Mouse (Mus musculus): Measurements from ENCODE around the gene Vmn1r177. TPM values are rescaled to one million over a fixed set of nuclear protein-coding genes. Genes with fewer than 3 reads are reported as not detected.
"Not testable (repeated sequence)": the region's sequence is repeated elsewhere in the genome, so short reads cannot be mapped to it uniquely, and the experiment has no call there.

Vmn1r177 gene
- not detected in 2 replicates for polyA plus RNA-seq (2014; fragmentation: Nextera tagmentation; extraction: Ambion mirVana)

DNA sequence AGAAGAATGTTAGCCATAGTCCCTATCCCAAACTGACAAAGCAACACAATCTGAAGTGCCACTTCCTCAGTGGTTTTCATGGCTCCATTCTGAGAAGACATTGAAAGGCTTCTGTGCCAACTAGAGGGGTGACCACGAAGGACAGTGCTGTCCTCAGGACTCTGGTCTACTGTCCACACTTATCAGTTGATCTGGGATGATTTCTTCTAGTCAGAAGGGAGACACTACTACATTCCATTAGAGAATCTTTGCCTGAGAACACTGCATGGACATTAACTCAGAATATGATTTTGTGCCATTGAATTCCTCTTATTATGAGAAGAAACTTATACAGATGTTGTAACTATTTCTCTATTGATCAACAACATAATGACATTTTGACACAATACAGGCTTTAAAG, at the start of gene Vmn1r177:
TSS of gene Vmn1r177 (minus strand) at position 101 of the 400 bp plus-strand sequence.
- H3K9ac ChIP-seq (ENCODE audit: low read length); H3K27ac ChIP-seq (ENCODE audit: low read depth, low read length); H3K4me2 ChIP-seq (ENCODE audit: low read depth, low read length, severe bottlenecking); DNase-seq (ENCODE audit: low spot score); ATAC-seq (replicated peaks; ENCODE audit: low FRiP score); H3K4me1 ChIP-seq (replicated peaks; ENCODE audit: control insufficient read depth, insufficient read depth, low read length); H3K9me3 ChIP-seq (ENCODE audit: control insufficient read depth, low read length); H3K27me3 ChIP-seq (ENCODE audit: control insufficient read depth, insufficient read depth, low read length); H3K36me3 ChIP-seq (ENCODE audit: control insufficient read depth, insufficient read depth, low read length); H3K4me3 ChIP-seq (ENCODE audit: low read depth, low read length): not testable (repeated sequence)
- 7% methylated on average over 1 of the region's 1 CpGs for WGBS

DNA sequence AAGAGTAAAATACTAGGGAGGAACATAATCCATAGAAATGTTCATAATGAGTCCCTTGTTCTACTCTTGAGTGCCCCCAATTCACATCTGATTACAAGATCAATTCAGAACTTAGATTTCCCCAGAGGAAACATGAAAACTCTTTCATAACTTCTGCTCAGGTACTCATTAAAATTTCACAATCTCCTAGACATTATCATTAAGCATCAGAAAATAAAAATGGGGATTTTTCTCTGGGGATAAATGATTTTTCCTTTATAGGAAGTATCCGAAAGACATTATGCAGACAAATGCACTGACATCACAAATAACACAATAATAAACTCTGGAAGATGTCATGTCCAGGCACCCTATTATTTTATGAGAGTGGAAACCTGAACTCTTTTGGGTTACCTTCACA, 25.5 kb upstream of the Vmn1r177 start, which contains the start of gene Vmn1r178:
TSS of gene Vmn1r178 (plus strand) at position 301 of the 400 bp plus-strand sequence.
- Histone ChIP-seq H3K4me3 (ENCODE audit: low read depth, low read length) (no peak within 1 kb of the TSS), H3K36me3 (ENCODE audit: control insufficient read depth, insufficient read depth, low read length) (no peaks in the 10 kb centered on the region), H3K4me2 (ENCODE audit: low read depth, low read length, severe bottlenecking) (no peak within 1 kb of the TSS), H3K27me3 (ENCODE audit: control insufficient read depth, insufficient read depth, low read length) (no peaks in the 10 kb centered on the region), H3K9me3 (ENCODE audit: control insufficient read depth, low read length) (peaks cover 5% of the 10 kb centered on the region), H3K4me1 (replicated peaks; ENCODE audit: control insufficient read depth, insufficient read depth, low read length) (no peaks in the 10 kb centered on the region), H3K27ac (ENCODE audit: low read depth, low read length) (no peak within 1 kb of the TSS), H3K9ac (ENCODE audit: low read length) (no peak within 1 kb of the TSS)
- WGBS, result 87% methylated on average over 1 of the region's 1 CpGs
- ATAC-seq (replicated peaks; ENCODE audit: low FRiP score) (no peak), DNase-seq (ENCODE audit: low spot score) (no peak)

DNA sequence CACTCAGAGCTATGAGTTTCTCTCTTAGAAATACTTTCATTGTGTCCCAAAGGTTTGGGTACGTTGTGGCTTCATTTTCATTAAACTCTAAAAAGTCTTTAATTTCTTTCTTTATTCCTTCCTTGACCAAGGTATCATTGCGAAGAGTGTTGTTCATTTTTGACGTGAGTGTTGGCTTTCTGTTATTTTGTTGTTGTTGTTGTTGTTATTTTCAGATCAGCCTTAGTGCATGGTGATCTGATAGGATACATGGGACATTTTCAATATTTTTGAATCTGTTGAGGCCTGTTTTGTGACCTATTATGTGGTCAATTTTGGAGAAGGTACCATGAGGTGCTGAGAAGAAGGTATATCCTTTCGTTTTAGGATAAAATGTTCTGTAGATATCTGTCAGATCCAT, 10.7 kb upstream of the Vmn1r177 start:
- H3K4me3 ChIP-seq (ENCODE audit: low read depth, low read length); H3K27ac ChIP-seq (ENCODE audit: low read depth, low read length); H3K4me1 ChIP-seq (replicated peaks; ENCODE audit: control insufficient read depth, insufficient read depth, low read length); H3K4me2 ChIP-seq (ENCODE audit: low read depth, low read length, severe bottlenecking); DNase-seq (ENCODE audit: low spot score); ATAC-seq (replicated peaks; ENCODE audit: low FRiP score); H3K36me3 ChIP-seq (ENCODE audit: control insufficient read depth, insufficient read depth, low read length); H3K27me3 ChIP-seq (ENCODE audit: control insufficient read depth, insufficient read depth, low read length); H3K9ac ChIP-seq (ENCODE audit: low read length); H3K9me3 ChIP-seq (ENCODE audit: control insufficient read depth, low read length): not testable (repeated sequence)
- WGBS, result 73% methylated on average over 3 of the region's 4 CpGs

DNA sequence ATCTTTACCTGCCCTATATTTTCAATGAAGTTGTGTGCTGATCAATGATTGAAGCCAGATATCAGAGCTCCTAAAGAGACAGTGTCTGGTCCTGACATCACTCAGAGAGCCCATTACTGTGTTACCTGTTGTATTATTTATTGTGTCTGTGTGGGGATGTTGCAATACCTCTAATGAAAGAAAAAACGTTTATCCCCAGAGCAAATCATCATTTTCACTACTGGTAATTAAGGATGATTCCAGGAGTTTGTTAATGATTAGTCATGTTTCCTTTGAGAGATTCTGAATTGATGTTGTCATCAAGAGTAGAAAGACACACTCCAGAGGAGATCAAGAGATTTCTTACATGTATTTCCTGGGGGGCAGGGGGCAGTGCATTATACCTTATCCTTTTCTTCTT, 29.0 kb downstream of the Vmn1r177 start, which contains the start of gene Vmn1r176:
TSS of gene Vmn1r176 (minus strand) at position 101 of the 400 bp plus-strand sequence.
- H3K9me3 ChIP-seq (ENCODE audit: control insufficient read depth, low read length); H3K27ac ChIP-seq (ENCODE audit: low read depth, low read length); H3K36me3 ChIP-seq (ENCODE audit: control insufficient read depth, insufficient read depth, low read length); H3K4me1 ChIP-seq (replicated peaks; ENCODE audit: control insufficient read depth, insufficient read depth, low read length); H3K9ac ChIP-seq (ENCODE audit: low read length); H3K4me3 ChIP-seq (ENCODE audit: low read depth, low read length); H3K27me3 ChIP-seq (ENCODE audit: control insufficient read depth, insufficient read depth, low read length); ATAC-seq (replicated peaks; ENCODE audit: low FRiP score); H3K4me2 ChIP-seq (ENCODE audit: low read depth, low read length, severe bottlenecking); DNase-seq (ENCODE audit: low spot score): not testable (repeated sequence)
- no CpG with 5 or more reads among the region's 1 CpGs for WGBS

Other genes with a start within 250 kb of the Vmn1r177 start
- gene Vmn1r171, start 235.7 kb downstream of the Vmn1r177 start, polyA plus RNA-seq (2014; fragmentation: Nextera tagmentation; extraction: Ambion mirVana), result not detected in 2 replicates
- not detected in 2 replicates for gene Vmn1r172, start 208.1 kb downstream of the Vmn1r177 start, polyA plus RNA-seq (2014; fragmentation: Nextera tagmentation; extraction: Ambion mirVana)
- not detected in 2 replicates for gene Vmn1r173, start 165.7 kb downstream of the Vmn1r177 start, polyA plus RNA-seq (2014; fragmentation: Nextera tagmentation; extraction: Ambion mirVana)
- gene Vmn1r174, start 114.2 kb downstream of the Vmn1r177 start, polyA plus RNA-seq (2014; fragmentation: Nextera tagmentation; extraction: Ambion mirVana), result not detected in 2 replicates
- not detected in 2 replicates for gene Vmn1r175, start 55.8 kb downstream of the Vmn1r177 start, polyA plus RNA-seq (2014; fragmentation: Nextera tagmentation; extraction: Ambion mirVana)
- gene Vmn1r176, start 29.1 kb downstream of the Vmn1r177 start, polyA plus RNA-seq (2014; fragmentation: Nextera tagmentation; extraction: Ambion mirVana), result not detected in 2 replicates
- gene Vmn1r178, start 25.6 kb upstream of the Vmn1r177 start, polyA plus RNA-seq (2014; fragmentation: Nextera tagmentation; extraction: Ambion mirVana), result not detected in 2 replicates
- gene Vmn1r179, start 60.5 kb upstream of the Vmn1r177 start, polyA plus RNA-seq (2014; fragmentation: Nextera tagmentation; extraction: Ambion mirVana), result not detected in 2 replicates
- not detected in 2 replicates for gene Vmn1r180, start 84.2 kb upstream of the Vmn1r177 start, polyA plus RNA-seq (2014; fragmentation: Nextera tagmentation; extraction: Ambion mirVana)
- not detected in 2 replicates for gene Vmn1r181, start 108.2 kb upstream of the Vmn1r177 start, polyA plus RNA-seq (2014; fragmentation: Nextera tagmentation; extraction: Ambion mirVana)
- not detected in 2 replicates for gene V1rd19, start 135.2 kb upstream of the Vmn1r177 start, polyA plus RNA-seq (2014; fragmentation: Nextera tagmentation; extraction: Ambion mirVana)
- not detected in 2 replicates for gene Vmn1r183, start 186.8 kb upstream of the Vmn1r177 start, polyA plus RNA-seq (2014; fragmentation: Nextera tagmentation; extraction: Ambion mirVana)
- 33.3 and 35.3 TPM in 2 replicates for gene Zfp180, start 215.5 kb upstream of the Vmn1r177 start, polyA plus RNA-seq (2014; fragmentation: Nextera tagmentation; extraction: Ambion mirVana)
- 5.1 and 6.3 TPM in 2 replicates for gene Zfp112, start 245.9 kb upstream of the Vmn1r177 start, polyA plus RNA-seq (2014; fragmentation: Nextera tagmentation; extraction: Ambion mirVana)

All from forebrain, embryonic 11.5 days (tissue).